Mouse (Mus musculus) lung, adult 2 months (tissue): Measurements from ENCODE around the gene Mcemp1.

Experiments used
- CTCF ChIP-seq: fragments of 200-500 bp; IDR thresholded peaks from 2 replicates; pipeline ENCODE4 v1.5.1; 2011; ENCODE audit warnings: mild to moderate bottlenecking, low read length, control low read depth; ENCODE audit not compliant: insufficient read depth
- POLR2A ChIP-seq: fragments of 200-500 bp; IDR thresholded peaks from 2 replicates; pipeline ENCODE4 v1.6.1; 2011; ENCODE audit warnings: low read depth, mild to moderate bottlenecking, control low read depth, low read length, borderline replicate concordance; ENCODE audit errors: extremely low read depth

DNA sequence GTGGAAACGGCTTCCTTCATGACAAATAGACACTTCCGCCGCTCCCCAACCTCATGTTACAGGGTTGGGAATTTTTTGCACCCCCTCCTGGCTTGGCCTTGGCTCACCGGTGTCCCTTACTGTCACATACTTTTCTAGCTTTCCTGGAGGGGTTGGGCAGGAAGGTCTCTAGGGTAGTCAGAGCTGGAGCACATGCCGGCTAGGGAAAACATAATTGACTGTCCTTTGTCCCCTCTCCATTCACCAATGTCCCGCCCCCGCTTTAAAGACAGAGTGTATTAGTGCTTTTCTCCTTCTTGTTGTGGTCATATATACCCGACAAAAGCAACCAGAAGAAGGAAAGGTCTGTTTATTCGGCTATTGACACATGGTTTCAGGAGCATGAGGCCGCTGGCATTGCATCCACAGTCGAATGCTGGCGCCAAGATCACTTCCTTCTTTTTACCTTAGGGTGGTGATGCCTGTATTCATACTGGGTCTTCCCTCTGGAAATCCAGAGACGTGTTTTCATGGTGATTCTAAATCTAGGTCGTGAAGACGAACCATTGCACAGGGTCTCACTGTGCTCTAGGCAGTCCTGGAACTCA is 11.5 kb downstream of the Mcemp1 start:
- no peak for TF ChIP-seq CTCF
- no peak for TF ChIP-seq POLR2A
